Mouse (Mus musculus): ENCODE results near the gene Tnik.

Tnik gene

DNA sequence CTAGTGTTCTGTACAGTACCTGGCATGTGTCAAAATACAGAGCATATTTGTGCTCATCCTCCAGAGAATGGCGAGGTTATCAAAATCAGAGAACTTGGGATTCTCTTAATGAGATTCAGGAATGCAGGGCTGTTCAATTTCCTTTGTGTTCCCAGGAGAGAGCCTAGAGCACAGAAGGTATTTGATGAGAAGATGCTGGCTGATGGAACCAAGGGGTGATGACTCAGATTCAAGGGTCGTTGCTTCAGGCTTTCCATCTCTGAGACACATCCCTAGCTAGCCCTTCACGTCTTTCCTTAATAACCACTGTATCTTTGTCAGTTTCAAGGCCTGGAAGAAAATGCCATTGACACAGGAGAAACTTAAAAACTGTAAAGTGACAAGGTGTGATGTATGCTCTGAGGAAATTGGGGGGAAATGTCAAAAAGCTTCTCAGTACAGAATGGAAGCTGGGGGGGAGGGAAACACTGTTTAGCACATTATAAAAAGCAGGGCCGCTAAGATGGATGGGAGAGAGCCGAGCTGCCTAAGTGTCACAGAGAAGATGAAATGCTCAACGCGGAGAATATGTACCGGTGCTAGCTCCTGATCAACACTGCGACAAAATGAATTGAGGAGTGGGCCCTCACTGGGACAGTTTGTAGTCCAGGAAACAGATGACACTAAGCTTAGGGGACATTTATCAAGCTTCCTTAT lies 380.4 kb downstream of the Tnik start:
- no peak for DNase-seq

DNA sequence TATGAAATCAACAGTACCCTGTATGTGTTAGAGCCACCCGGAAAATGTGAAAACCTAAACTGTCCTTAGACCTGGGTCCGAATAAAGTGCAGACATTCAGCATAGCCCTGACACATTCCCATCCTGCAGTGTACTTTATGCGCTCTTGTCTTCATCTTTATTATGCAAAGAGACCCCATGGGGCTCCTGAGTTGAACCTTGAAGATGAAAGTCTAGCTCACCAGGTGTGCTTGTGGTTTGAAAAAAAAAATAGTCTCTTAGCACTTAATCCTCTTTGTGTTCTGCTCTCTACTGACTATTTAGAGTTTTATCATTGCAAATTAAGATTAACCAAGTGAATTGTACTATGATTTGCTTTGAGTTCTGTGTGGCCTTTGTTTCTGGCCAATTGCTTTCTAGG lies 389.6 kb downstream of the Tnik start:
- DNase-seq: no peak

DNA sequence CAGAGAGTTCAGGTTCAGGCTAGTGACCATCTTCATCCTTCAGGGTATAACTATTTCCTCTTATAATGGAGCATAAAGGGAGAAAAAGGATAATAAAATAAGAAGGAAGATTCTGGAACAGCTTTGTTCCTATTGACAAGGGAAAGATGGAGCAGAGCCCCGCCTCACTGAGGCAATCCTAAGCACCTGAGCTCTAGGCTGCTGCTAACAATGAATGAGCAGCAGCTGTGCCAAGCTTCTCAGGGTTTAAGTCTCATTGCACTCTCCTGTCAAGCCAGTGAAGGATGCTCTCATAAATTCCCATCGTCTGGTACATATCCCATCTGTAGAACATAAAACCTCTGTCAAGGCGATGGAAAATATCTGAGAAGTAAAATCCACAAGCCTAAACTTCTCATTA lies 390.0 kb downstream of the Tnik start:
- no peak for DNase-seq

DNA sequence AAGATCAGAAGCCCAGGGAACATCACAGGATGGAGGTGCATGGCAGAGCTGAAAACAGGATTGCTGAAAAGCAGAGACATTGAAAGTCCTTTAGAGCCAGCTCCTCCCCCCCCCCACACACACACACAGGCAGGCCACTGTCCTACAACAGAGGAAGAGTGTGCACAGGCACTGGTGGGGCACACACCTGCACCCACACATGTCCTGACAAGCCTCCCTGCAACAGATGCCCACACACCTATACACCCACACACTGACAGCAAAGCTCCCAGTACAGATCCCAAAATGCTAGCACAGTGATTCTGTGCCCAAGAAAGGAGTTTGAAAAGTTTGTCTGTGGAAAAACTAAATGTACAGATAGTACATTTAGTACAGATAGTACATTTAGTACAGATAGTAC lies 391.7 kb downstream of the Tnik start:
- DNase-seq: no peak

DNA sequence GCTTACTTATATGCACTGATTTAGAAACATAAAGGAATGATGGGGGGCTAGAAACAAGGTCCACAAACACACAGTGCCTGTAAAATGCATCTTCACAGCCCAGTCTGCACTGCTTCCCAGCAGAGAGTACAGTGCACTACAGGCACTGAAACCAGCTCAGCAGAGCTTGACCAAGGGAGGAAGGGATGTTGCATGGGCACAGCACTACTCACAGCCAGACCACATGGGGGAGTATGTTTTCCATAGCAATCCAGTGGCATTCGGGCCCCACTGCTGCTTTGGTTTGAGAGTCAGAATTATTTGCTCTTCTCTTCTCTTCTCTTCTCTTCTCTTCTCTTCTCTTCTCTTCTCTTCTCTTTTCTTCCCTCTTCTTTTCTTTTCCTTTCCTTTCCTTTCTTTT lies 395.3 kb downstream of the Tnik start:
- no peak for DNase-seq

DNA sequence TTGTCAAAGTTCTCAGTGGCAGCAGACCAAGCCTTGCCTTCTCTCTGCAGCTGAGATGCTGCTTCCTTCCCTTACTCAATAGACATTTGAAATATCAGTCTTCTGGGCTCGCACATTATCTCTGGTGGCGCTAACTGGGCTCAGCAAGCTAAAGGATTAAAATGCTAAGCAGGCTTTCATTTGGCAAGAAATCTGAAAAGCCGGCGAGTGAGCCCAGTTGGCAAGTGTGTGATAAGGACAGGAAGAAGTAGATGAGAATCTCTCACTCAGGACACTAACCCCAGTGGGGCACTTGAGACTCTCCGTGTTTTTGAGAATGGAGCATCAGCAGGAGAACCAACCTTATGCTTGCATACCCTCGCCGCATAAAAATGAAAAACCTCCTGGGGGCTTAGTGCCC lies 417.8 kb downstream of the Tnik start:
- no peak for DNase-seq

DNA sequence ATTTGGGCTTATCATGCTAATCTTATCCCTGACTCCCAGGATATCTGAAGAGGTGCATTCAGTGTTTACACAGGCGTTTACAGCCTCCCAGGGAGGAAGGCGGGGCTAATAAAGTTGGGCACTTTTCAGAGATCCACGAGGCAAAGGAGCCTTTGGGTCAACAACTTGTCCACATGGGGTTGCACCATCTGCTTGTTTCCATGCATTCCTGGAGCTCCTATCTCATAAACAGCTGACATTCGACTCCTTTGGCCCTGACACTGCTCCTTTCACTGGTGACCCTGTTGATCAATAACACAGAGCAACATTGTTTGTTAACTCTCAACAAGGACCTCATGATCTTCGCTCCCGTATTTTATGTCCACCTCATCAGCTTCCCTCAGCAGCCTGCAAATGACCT lies 418.9 kb downstream of the Tnik start:
- DNase-seq: no peak

DNA sequence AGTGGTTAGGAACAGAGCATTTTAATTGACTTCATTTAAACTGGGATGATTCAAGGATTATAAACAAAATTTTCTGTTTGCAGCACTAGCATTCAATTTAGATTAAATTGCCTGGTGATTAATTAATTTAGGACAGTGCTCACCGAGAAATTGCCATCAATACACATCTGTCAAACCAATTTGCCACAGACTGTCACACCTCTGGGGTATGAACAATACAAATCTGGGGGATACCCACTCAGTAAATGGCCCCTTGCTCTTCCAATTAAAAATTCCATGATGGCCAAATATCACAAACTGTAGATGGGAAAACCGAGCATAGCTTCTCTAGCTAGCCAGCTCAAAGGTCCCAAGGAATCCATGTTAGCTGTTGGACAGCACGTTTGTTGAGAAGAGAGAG lies 419.4 kb downstream of the Tnik start:
- DNase-seq: no peak

DNA sequence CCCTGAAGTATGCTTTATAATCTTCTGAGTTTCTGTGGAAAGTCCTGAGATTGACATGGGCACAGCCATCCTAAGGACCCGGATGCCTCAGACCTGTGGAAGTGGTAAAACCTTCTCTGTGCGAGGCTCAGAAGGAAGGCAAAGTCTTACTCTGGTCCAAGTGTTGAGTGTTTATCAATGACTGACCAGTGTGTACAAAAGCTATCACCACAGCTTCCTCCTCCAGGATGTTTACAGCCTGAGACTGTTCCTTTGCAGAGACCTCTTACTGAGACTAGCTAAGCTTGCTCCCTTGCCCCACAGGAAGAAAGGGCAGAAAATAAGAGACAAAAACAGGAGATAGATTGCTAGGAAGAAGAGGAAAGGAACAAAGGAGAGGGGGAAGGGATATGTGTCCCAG lies 422.5 kb downstream of the Tnik start:
- no peak for DNase-seq

DNA sequence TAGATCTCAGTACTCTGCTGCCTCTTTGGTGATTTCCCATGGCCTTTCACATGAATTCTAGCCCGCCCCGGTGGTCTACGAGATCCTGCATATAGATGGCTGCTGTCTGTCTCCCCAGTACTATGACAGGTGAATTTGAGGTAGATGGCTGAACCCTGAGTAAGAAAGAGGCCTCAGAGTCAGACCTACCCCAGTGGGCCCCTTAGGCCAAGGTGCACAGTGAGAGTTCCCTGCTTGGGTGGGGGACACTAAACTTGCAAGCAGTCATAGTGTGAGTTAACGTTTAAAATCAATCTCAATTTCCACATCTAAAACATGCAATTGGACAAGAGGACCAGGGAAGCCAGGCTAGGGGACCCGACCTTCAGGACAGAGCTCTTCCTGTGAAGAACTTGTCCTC lies 431.8 kb downstream of the Tnik start:
- DNase-seq: no peak

DNA sequence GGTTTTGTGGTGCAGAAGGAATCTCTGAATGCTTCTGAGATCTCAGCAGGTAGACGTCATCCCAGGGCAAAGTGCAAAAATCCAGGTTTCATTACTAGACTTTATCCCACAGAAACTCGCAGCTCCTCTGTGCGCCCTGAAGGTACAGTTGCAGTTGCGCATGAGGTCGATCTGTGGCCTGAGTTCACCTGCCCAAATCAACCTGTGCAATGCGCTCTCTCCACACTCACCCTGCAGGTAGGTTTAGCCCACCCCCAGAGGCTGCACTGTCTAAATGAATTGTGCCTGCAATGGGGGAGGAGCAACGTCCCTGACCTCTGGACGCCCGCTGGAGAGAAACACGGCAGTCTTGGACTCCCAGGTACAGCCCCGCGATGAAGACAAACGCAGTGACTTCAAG lies 432.6 kb downstream of the Tnik start:
- no peak for DNase-seq

DNA sequence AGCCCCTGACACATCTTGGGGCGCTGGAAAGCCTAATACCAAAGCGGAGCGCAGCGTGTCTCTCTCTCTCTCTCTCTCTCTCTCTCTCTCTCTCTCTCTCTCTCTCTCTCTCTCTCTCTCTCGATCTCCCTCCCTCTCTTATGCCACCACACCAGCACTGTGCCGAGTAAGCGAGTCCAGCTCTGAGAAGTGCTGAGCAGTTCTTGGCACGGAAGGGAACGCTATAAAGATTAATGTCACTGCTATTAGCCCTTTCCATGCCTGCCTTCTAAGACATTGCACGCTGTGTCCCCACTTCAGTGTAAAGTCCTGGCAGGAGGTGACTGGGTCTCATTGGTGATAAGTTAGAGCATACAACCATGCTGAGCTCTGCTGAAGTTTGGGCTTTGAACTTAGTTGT lies 433.1 kb downstream of the Tnik start:
- DNase-seq: no peak

DNA sequence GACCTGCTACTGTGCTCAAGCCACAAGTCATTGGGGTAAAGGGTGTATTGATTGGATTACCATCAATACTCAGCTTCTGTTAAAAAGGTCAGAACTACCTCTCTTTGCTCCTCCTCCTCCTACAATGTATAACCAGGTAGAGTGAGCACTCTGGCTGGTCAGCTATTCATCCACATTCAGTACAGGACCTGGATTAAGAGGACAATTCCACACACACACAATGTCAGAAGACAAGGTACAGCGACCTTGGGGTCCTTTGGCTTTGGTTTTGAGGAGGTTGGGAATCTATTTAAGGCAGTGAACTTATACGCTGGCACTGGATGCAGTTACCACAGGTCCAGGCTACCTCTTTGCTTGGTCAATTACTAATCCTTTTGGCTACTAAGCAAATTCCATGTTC lies 434.8 kb downstream of the Tnik start, which contains the start of gene Slc2a2:
Gene Slc2a2, plus strand, starts transcription at position 107 of the 400 bp plus-strand sequence.
- DNase-seq: no peak

DNA sequence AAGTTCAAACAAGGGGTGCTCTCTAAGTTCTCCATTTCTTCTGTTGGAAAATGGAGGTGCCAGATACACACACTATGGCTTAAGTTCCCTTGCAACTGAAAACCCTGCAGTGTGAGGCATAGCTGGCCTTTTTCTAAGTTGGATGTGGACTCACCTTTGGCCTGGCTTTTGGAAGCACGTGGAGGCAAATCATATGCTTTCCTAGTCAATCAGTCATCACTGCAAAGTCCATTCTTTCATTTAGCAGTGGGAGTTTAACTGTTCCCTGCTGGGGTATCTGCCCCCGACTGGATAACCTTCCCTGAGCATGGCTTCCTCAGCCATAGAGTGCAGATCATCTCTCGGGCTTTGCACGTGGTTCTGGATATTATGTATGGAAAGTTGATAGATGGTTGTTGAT lies 436.6 kb downstream of the Tnik start:
- DNase-seq: no peak

DNA sequence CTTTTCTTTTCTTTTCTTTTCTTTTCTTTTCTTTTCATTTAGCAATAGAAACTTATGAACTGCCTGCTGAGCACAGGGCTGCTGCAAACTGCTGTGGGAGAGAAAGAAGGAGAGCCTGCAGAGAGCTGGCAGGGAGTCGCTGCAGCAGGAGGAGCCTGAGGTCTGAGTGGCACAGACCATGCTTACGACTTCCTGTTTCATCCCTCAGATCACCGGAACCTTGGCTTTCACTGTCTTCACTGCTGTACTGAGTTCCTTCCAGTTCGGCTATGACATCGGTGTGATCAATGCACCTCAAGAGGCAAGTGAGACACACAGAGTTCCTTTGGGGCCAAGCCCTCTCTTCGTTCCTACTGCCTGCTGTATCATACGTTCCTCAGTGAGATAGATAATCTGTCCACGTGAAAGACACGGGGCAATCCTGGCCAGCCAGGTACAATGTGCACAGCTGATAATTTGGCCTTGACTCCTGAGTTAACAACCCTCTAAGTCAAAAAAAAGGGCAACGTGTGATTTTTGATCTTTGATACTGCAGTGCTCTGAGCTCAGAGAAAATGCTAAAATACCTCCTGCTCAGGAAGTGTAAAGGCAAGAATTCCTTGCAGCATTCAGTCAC lies 442.6 kb downstream of the Tnik start:
- no peak for DNase-seq

DNA sequence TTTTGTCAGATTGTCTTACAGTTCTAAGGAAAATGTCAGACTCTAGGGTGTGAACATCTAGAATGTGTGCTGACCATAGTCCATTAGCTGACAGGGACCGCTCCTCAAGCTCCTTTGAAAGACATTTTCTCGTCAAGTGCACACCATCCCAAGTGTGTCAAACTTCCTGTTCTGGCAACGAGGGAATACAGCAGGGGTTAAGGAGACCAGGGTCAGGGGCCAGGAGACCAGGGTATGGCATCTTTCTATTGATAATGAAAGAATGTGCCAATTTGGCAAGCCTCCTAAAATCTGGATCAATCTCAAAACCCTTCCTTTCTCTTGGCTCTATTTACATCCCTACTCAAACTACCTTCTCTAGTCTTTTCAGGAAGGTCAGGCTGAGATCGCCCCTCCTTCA lies 443.7 kb downstream of the Tnik start:
- DNase-seq: no peak

DNA sequence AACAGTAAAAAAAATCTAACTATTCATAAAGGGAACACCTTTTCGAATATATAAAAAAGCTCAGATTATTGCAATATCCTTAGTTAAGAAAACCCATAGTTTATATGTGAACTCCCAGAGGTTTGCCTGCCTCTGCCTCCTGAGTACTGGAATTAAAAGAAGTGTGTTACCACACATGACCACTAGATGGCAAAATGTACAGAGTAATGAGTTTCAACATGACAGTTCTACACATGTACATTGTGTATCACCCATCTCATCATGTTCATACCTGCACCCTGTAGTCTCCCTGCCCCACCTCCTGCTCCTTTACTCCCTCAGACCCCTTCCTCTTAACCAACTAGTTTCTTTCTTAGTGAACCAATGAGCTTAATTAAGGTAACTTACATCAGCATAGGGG lies 446.7 kb downstream of the Tnik start:
- DNase-seq: peak in 1 of 2 experiments; percentile 3

DNA sequence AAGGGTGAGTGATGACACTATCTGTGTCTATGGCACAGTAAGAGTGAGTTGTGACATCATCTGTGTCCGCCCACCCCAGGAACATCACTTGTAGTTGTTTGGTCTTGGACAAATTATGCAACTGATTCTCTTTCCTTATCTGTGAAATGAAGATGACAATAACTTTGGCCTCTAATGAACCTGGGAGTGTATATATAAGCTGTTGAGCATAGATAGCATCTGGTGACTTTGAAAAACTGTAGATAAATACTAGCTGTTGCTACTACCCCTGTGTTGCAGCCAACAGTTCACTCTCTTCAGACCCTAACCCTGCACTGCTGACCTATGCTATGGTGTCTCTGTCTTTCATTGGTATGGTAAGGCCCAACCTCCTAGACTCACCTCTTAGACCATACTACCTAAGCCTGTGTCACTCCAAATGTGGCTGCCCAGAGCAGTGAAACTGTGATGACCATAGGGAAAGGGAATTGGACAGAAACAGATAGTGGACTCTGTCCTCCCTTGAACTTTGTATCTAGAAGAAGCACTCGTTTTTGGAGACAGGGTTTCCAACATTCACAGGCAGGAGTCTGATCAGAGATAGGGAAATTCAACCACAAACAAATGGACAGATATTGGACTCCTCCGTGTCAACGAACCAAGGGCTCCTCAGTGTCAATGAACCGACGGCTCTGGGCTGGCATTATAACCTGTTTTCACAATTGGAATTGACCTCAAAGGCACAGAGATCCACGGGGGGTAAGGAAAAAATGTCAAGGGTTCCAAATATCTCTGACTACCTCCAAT lies 451.1 kb downstream of the Tnik start:
- no peak for DNase-seq

DNA sequence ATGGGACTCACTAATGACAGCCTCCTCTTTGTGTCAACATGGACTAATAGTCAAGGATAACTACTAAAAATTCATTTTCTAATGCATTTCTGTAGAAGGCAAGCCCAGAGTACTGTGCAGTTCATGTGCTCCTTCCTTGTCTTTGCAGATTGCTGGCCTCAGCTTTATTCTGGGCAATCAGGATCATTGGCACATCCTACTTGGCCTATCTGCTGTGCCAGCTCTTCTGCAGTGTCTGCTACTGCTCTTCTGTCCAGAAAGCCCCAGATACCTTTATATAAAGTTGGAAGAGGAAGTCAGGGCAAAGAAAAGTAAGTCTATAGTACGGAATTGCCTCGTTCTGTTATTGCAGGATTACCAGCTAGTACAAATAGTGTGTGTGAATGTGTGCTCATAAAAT lies 455.5 kb downstream of the Tnik start:
- DNase-seq: no peak

DNA sequence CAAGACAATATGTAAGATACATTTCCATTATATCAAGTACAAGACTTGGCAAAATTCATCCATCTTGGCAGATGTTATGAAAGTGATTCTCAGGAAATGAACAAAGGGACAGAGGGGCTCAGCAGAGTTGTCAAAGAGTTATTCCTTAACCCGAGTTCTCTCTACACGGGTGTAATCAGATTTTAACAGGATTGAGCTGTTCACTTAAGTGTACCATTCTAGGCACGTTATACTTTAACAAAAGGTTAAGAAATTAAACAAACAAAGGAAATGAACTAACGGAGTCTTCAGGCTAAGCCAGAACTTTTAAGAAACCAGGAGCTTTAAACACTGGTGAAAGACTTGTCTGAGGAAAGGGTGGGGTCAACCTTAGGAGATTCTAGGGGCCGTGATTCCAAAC lies 458.2 kb downstream of the Tnik start:
- DNase-seq: no peak

DNA sequence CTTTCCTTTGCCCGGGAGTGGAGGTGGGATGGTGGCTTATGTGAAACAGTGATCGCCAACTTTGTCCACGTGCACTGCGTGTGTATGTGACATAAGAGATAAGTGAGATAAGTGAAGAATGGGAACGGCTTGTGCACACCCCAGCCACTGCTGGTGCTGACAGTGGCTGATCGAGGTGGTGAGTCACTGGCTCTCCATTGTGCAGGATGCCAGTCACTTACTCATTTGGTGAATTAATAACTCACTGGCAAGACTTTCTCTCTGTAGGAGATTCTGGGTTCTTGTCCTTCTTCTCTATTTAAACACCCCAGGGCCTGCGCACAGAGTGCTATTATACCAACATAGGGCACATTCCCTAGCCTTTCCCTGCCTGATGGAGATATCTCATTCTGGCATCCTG lies 458.8 kb downstream of the Tnik start:
- no peak for DNase-seq

DNA sequence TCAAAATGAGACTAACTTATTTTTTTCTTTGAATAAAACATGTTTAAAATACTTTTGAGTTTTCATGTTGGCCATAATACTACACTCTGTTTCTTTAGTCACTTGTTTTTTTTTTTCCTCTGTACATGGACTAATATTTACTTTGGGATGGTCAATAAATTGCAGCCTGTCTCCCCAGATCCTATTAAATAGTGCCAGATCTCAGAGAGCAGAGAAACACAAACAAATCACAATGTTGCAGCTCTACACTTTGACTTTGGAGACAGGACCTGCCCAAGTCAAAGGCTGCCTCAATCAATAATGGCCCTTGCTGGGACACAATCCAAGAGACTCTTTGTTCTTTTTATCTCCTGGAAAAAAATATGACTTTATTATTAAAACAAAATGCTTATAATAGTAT lies 459.5 kb downstream of the Tnik start:
- no peak for DNase-seq

DNA sequence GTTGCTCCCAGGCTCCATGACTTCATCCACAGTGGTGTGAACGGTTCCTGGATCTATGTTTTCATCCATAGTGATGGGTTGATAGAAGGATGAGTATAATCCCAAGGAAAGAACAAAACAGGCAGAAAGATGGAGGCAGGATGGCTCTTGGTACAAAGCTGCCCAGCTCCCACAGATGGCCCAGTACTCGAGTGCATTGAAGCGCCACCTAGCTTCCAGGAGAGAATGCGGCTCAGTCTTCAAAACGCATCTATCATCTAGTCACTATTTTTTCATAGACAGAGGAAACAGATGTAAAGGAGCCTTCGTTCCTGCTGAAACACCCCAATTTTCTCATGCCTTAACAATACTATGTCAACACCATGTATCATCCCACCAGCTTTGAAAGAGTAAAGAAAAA lies 460.5 kb downstream of the Tnik start:
- DNase-seq: no peak

DNA sequence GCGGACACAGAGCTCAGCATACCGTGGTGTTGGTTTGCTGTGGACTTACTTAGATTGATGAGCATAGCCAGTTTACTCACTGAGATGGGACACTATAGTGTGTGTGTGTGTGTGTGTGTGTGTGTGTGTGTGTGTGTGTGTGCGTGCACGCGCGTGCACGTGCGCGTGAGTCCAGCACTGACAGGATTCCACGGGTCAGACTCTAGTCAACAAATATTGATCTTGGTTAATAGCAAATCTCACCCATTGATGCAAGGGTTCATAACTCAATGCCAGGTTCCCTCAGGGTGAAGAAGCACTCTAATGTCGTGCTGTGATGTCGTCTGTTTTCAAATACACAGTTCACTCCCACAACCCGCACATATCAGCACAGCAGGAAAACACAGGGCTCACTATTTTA lies 462.2 kb downstream of the Tnik start:
- DNase-seq: no peak

Data from spleen, adult 18-20 months (tissue).